Mouse (Mus musculus): ENCODE measurements around the gene Ccnf. TPM values are rescaled to one million over a fixed set of nuclear protein-coding genes. Genes with fewer than 3 reads are reported as not detected.

The Ccnf gene
- total and polyA plus RNA-seq, 2 experiments: 3.0 to 5.5 TPM

DNA sequence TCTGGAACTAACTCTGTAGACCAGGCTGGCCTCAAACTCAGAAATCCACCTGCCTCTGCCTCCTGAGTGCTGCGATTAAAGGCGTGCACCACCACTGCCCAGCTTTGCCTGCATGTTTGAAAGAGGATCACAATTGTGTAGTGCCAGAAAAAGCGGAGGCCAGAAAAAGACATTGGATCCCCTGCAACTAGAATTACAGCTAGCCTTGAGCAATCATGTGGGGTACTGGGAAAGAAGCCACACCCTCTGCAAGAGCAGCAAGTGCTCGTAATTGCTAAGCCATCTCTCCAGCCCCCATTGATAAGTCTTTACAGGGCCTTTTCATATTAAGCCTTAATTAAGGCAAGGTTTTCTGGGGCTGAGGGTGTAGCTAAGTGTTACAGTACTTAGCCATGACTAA lies 59.8 kb downstream of the Ccnf start:
- Histone ChIP-seq H3K4me1 (ENCODE audit: control insufficient read depth, insufficient read depth, low read length) (peaks cover 11% of the 10 kb centered on the region), H3K9ac (ENCODE audit: low read depth, low read length) (no peak overlapping the region), H3K27ac (replicated peaks; ENCODE audit: insufficient read depth, low read depth, low read length) (no peak overlapping the region), H3K4me3 (ENCODE audit: insufficient read depth, low read depth, low read length) (no peak overlapping the region), H3K27me3 (ENCODE audit: control insufficient read depth, insufficient read depth, low read length) (no peaks in the 10 kb centered on the region), H3K79me2 (ENCODE audit: control insufficient read depth, insufficient read depth, low read length) (peaks cover 6% of the 10 kb centered on the region; the same call in 1 of the 2 replicates), H3K36me3 (ENCODE audit: control insufficient read depth, insufficient read depth, low read length) (no peaks in the 10 kb centered on the region; the same call in 1 of the 2 replicates)
- WGBS: 80% methylated on average over 4 of the region's 4 CpGs
- no peak for TF ChIP-seq CTCF (IDR thresholded peaks at IDR 0.05; ENCODE audit: low read depth, low read length)
- no peak for TF ChIP-seq POLR2A (IDR thresholded peaks at IDR 0.05; ENCODE audit: extremely low read depth, insufficient read depth, low read length)
- DNase-seq (ENCODE audit: extremely low read depth, low read depth, low spot score): no peak

DNA sequence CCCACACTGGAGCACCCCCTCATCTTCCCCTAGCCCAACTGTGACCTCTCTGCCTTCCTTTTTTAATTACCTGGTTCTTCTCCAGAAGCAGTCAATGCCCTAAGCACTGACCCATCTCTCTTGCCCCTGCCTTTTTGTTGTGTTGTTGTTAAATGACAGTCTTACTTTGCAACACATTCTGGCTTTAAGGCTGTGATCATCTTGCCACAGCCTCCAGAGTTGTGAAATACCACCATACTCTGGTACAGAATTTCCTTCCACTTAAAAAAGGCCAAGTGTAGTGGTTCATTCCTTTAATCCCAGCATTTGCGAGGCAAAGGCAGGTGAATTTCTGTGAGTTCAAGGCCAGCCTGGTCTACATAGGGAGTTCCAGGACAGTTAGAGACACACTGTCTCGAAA lies 60.4 kb downstream of the Ccnf start:
- WGBS: 85% methylated on average over 2 of the region's 2 CpGs

DNA sequence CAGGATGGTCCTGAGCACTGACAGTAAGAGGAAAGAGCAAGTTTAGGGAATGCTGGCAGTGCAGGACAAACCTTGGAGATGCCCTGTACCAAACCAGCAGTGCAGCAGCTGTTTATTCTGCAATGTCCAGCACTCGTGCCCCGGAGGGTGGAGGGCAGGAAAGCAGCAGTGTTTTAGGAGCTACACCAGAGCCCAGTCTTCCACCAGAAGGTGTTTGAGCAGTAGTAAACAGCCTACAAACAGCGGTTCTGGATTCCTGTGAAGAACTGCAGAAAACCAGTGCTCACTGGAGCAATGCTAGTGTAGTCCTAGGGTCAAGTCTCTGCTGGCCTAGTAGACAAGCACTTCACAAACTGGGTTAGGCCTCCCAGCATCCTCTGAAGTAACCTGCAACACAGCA lies 77.0 kb downstream of the Ccnf start:
- Histone ChIP-seq H3K27me3 (ENCODE audit: control insufficient read depth, insufficient read depth, low read length) (no peaks in the 10 kb centered on the region), H3K27ac (replicated peaks; ENCODE audit: insufficient read depth, low read depth, low read length) (no peak overlapping the region), H3K4me3 (ENCODE audit: insufficient read depth, low read depth, low read length) (no peak overlapping the region), H3K36me3 (ENCODE audit: control insufficient read depth, insufficient read depth, low read length) (0 out of 2 replicates have a peak, but pooled peaks cover 1% of the 10 kb centered on the region), H3K9ac (ENCODE audit: low read depth, low read length) (no peak overlapping the region), H3K79me2 (ENCODE audit: control insufficient read depth, insufficient read depth, low read length) (no peaks in the 10 kb centered on the region), H3K4me1 (ENCODE audit: control insufficient read depth, insufficient read depth, low read length) (peaks cover 5% of the 10 kb centered on the region)
- no peak for DNase-seq (ENCODE audit: extremely low read depth, low read depth, low spot score)
- WGBS: 61% methylated on average over 3 of the region's 3 CpGs
- TF ChIP-seq POLR2A (IDR thresholded peaks at IDR 0.05; ENCODE audit: extremely low read depth, insufficient read depth, low read length) (no peak), CTCF (IDR thresholded peaks at IDR 0.05; ENCODE audit: low read depth, low read length) (no peak)

More for the DNA sequence above, 60.4 kb downstream of the Ccnf start:
- DNase-seq (ENCODE audit: extremely low read depth, low read depth, low spot score): no peak
- H3K79me2 ChIP-seq (ENCODE audit: control insufficient read depth, insufficient read depth, low read length): peaks cover 6% of the 10 kb centered on the region; the same call in 1 of the 2 replicates
- H3K27ac ChIP-seq (replicated peaks; ENCODE audit: insufficient read depth, low read depth, low read length): no peak overlapping the region
- H3K27me3 ChIP-seq (ENCODE audit: control insufficient read depth, insufficient read depth, low read length): no peaks in the 10 kb centered on the region
- TF ChIP-seq CTCF (IDR thresholded peaks at IDR 0.05; ENCODE audit: low read depth, low read length) (no peak), POLR2A (IDR thresholded peaks at IDR 0.05; ENCODE audit: extremely low read depth, insufficient read depth, low read length) (no peak)
- no peak overlapping the region for H3K9ac ChIP-seq (ENCODE audit: low read depth, low read length)
- H3K36me3 ChIP-seq (ENCODE audit: control insufficient read depth, insufficient read depth, low read length): no peaks in the 10 kb centered on the region; the same call in 1 of the 2 replicates
- H3K4me3 ChIP-seq (ENCODE audit: insufficient read depth, low read depth, low read length): no peak overlapping the region
- peaks cover 11% of the 10 kb centered on the region for H3K4me1 ChIP-seq (ENCODE audit: control insufficient read depth, insufficient read depth, low read length)

DNA sequence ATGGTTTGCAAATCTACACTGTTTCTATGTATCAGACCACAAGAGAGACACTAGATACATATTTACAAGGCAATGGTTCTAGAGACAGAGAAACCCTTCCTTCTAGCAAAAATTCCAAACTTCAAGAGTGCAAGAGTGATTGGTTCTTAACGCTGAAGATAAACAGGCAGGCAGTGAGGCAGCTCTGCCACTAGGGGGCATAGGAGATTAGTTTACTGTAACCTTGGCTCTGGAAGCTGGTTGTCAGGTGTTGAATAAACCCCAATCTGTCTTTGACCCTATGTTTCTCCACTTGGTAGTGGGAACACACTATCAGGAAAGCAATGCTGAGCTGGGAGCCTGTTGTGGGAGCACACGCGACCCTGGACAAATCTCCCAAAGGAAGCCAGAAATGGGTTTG lies 77.9 kb downstream of the Ccnf start:
- Histone ChIP-seq H3K4me3 (ENCODE audit: insufficient read depth, low read depth, low read length) (no peak overlapping the region), H3K4me1 (ENCODE audit: control insufficient read depth, insufficient read depth, low read length) (peaks cover 5% of the 10 kb centered on the region), H3K27me3 (ENCODE audit: control insufficient read depth, insufficient read depth, low read length) (no peaks in the 10 kb centered on the region), H3K27ac (replicated peaks; ENCODE audit: insufficient read depth, low read depth, low read length) (no peak overlapping the region), H3K79me2 (ENCODE audit: control insufficient read depth, insufficient read depth, low read length) (peaks cover 7% of the 10 kb centered on the region), H3K9ac (ENCODE audit: low read depth, low read length) (no peak overlapping the region), H3K36me3 (ENCODE audit: control insufficient read depth, insufficient read depth, low read length) (0 out of 2 replicates have a peak, but pooled peaks cover under 1% of the 10 kb centered on the region)
- 5% methylated on average over 3 of the region's 3 CpGs for WGBS
- TF ChIP-seq CTCF (IDR thresholded peaks at IDR 0.05; ENCODE audit: low read depth, low read length) (peak; percentile 73), POLR2A (IDR thresholded peaks at IDR 0.05; ENCODE audit: extremely low read depth, insufficient read depth, low read length) (no peak)
- DNase-seq (ENCODE audit: extremely low read depth, low read depth, low spot score): peak; percentile 69

Other genes with a start within 250 kb of the Ccnf start
- gene Prss27, start 213.3 kb downstream of the Ccnf start, total RNA-seq (2014; rRNA removed): not detected in 2 replicates
- not detected in 2 replicates for gene Prss27, start 213.3 kb downstream of the Ccnf start, polyA plus RNA-seq (2012; rRNA removed)
- gene Kctd5, start 178.0 kb downstream of the Ccnf start, total RNA-seq (2014; rRNA removed): 4.5 and 4.6 TPM in 2 replicates
- gene Kctd5, start 178.0 kb downstream of the Ccnf start, polyA plus RNA-seq (2012; rRNA removed): 4.6 and 6.0 TPM in 2 replicates
- 19.7 and 23.6 TPM in 2 replicates for gene Pdpk1, start 100.6 kb downstream of the Ccnf start, total RNA-seq (2014; rRNA removed)
- 8.6 and 10.2 TPM in 2 replicates for gene Pdpk1, start 100.6 kb downstream of the Ccnf start, polyA plus RNA-seq (2012; rRNA removed)
- 19.3 and 23.8 TPM in 2 replicates for gene Amdhd2, start 87.7 kb downstream of the Ccnf start, total RNA-seq (2014; rRNA removed)
- gene Amdhd2, start 87.7 kb downstream of the Ccnf start, polyA plus RNA-seq (2012; rRNA removed): 26.7 and 35.4 TPM in 2 replicates
- gene Atp6v0c, start 81.8 kb downstream of the Ccnf start, total RNA-seq (2014; rRNA removed): 40.0 and 68.4 TPM in 2 replicates
- gene Atp6v0c, start 81.8 kb downstream of the Ccnf start, polyA plus RNA-seq (2012; rRNA removed): 625 and 644 TPM in 2 replicates
- gene Tbc1d24, start 45.9 kb downstream of the Ccnf start, total RNA-seq (2014; rRNA removed): 13.3 and 22.2 TPM in 2 replicates
- gene Tbc1d24, start 45.9 kb downstream of the Ccnf start, polyA plus RNA-seq (2012; rRNA removed): 23.6 and 31.5 TPM in 2 replicates
- 2.3 and 2.8 TPM in 2 replicates for gene Ntn3, start 42.0 kb downstream of the Ccnf start, total RNA-seq (2014; rRNA removed)
- 7.4 and 7.8 TPM in 2 replicates for gene Ntn3, start 42.0 kb downstream of the Ccnf start, polyA plus RNA-seq (2012; rRNA removed)
- 44.1 and 53.2 TPM in 2 replicates for gene Tedc2, start 30.6 kb downstream of the Ccnf start, total RNA-seq (2014; rRNA removed)
- gene Tedc2, start 30.6 kb downstream of the Ccnf start, polyA plus RNA-seq (2012; rRNA removed): 61.4 and 78.0 TPM in 2 replicates
- not detected in 2 replicates for gene Abca17, start 99.6 kb upstream of the Ccnf start, total RNA-seq (2014; rRNA removed)
- gene Abca17, start 99.6 kb upstream of the Ccnf start, polyA plus RNA-seq (2012; rRNA removed): 0.02 TPM in 1 of 2 replicates, not detected in the other
- gene Abca3, start 100.5 kb upstream of the Ccnf start, total RNA-seq (2014; rRNA removed): 36.0 and 46.1 TPM in 2 replicates
- gene Abca3, start 100.5 kb upstream of the Ccnf start, polyA plus RNA-seq (2012; rRNA removed): 70.0 and 76.6 TPM in 2 replicates
- 17.3 and 20.7 TPM in 2 replicates for gene Rnps1, start 163.1 kb upstream of the Ccnf start, total RNA-seq (2014; rRNA removed)
- 32.7 and 37.6 TPM in 2 replicates for gene Rnps1, start 163.1 kb upstream of the Ccnf start, polyA plus RNA-seq (2012; rRNA removed)
- 176 and 218 TPM in 2 replicates for gene Eci1, start 175.2 kb upstream of the Ccnf start, total RNA-seq (2014; rRNA removed)
- 249 and 286 TPM in 2 replicates for gene Eci1, start 175.2 kb upstream of the Ccnf start, polyA plus RNA-seq (2012; rRNA removed)
- 0.74 and 1.2 TPM in 2 replicates for gene Dnase1l2, start 191.6 kb upstream of the Ccnf start, total RNA-seq (2014; rRNA removed)
- 1.7 and 2.4 TPM in 2 replicates for gene Dnase1l2, start 191.6 kb upstream of the Ccnf start, polyA plus RNA-seq (2012; rRNA removed)
- gene E4f1, start 218.8 kb upstream of the Ccnf start, total RNA-seq (2014; rRNA removed): 5.6 and 6.7 TPM in 2 replicates
- gene E4f1, start 218.8 kb upstream of the Ccnf start, polyA plus RNA-seq (2012; rRNA removed): 21.6 and 33.3 TPM in 2 replicates
- gene Pgp, start 218.9 kb upstream of the Ccnf start, total RNA-seq (2014; rRNA removed): 9.2 and 11.9 TPM in 2 replicates
- 25.8 and 26.6 TPM in 2 replicates for gene Pgp, start 218.9 kb upstream of the Ccnf start, polyA plus RNA-seq (2012; rRNA removed)
- gene Bricd5, start 222.4 kb upstream of the Ccnf start, total RNA-seq (2014; rRNA removed): not detected in 2 replicates
- 0.24 and 0.67 TPM in 2 replicates for gene Bricd5, start 222.4 kb upstream of the Ccnf start, polyA plus RNA-seq (2012; rRNA removed)
- gene Mlst8, start 227.6 kb upstream of the Ccnf start, total RNA-seq (2014; rRNA removed): 3.5 and 3.9 TPM in 2 replicates
- gene Mlst8, start 227.6 kb upstream of the Ccnf start, polyA plus RNA-seq (2012; rRNA removed): 12.9 and 16.7 TPM in 2 replicates
- gene Caskin1, start 237.1 kb upstream of the Ccnf start, total RNA-seq (2014; rRNA removed): under 0.01 and 0.18 TPM in 2 replicates
- gene Caskin1, start 237.1 kb upstream of the Ccnf start, polyA plus RNA-seq (2012; rRNA removed): 0.18 and 0.26 TPM in 2 replicates